Comparison of ENCODE assay signal across 23 mouse cellular contexts in the genomic region with DNA sequence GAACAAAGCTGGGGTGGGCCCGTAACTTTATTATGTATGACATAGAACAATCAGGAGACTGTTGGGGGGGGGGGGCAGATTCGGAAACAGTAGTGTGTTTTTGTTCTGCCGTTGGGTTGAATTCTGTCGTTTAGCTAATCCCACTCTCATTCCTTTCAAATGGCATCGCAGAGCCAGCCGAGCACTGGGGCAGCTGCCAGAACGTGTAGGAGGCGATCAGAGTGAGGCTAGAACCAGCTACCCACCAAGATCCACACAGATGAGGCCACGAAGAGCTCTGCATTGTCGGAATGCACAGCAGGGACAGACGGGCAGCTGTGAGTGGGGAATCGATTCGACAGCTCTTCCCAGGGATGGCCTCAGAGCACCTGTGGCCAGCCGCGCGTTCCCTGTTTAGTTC. TPM values are rescaled to one million over a fixed set of nuclear protein-coding genes. Genes with fewer than 3 reads are reported as not detected.
DNase-seq lines count a peak whose midpoint lies in the region; ATAC-seq and TF ChIP-seq lines count a peak whose summit lies in the region.
"Had no signal": no experiment of that assay in that cellular context is flagged by ENCODE, and none has a peak within 500 bp of the region (broad histone marks: within the 10 kb centered on the region; RNA-seq: fewer than 3 reads in every experiment).

No protein-coding gene starts in this region.

- peak; percentile 43 to 74 for DNase-seq in layer of hippocampus, adult 18-20 months (ENCODE audit: low spot score in 2 of 2)
- no peak for DNase-seq in layer of hippocampus, adult 9-10 months (ENCODE audit: low spot score)
- DNase-seq in right cerebral cortex, postnatal 14 days = peak; percentile 55
- no peak for DNase-seq in right cerebral cortex, postnatal 4 days
- peak; percentile 51 to 57 for DNase-seq in layer of hippocampus, adult 2 months (ENCODE audit: low spot score in 2 of 2)
- DNase-seq: adrenal gland, adult 2 months; heart, adult 2 months; kidney, postnatal 4 days; midbrain, embryonic 14.5 days; thymus, postnatal 36 days had no signal

- ATAC-seq in megakaryocyte, adult 5-6 weeks (ENCODE audit: poor library complexity, severe bottlenecking) = no peak
- ATAC-seq in megakaryocyte progenitor cell, adult 5-6 weeks (replicated peaks; ENCODE audit: poor library complexity) = no peak
- ATAC-seq: forebrain, embryonic 16.5 days; hindbrain, embryonic 16.5 days; intestine, embryonic 16.5 days had no signal

- peak overlapping the region; percentile 70 for H3K27ac ChIP-seq in layer of hippocampus, adult 2 months
- H3K27ac ChIP-seq: embryonic facial prominence, embryonic 13.5 days; heart, adult 2 months; left cerebral cortex, adult 2 months; limb, embryonic 12.5 days; liver, embryonic 14.5 days; macrophage; neural tube, embryonic 13.5 days had no signal

- no peak for TF ChIP-seq CTCF in layer of hippocampus, adult 2 months (conservative IDR thresholded peaks at IDR 0.05)

- no peak overlapping the region for H3K4me3 ChIP-seq in layer of hippocampus, adult 2 months
- H3K4me3 ChIP-seq: embryonic facial prominence, embryonic 13.5 days; heart, adult 2 months; left cerebral cortex, adult 2 months; limb, embryonic 12.5 days; neural tube, embryonic 13.5 days had no signal

RNA-seq across cellular contexts. Expression of a gene that starts 3.3 kb away (rescaled TPM):
- total RNA-seq in layer of hippocampus, adult 18-20 months (2021) = 10 to 100 TPM; 37.0 to 42.6 TPM
- total RNA-seq in layer of hippocampus, adult 2 months (2021) = 10 to 100 TPM; 37.5 to 39.8 TPM
- not detected in 2 replicates for total RNA-seq in megakaryocyte, adult 5-6 weeks (2015)
- total RNA-seq in megakaryocyte, adult 5-6 weeks (2017) = not detected in 2 replicates
- not detected in 2 replicates for total RNA-seq in megakaryocyte progenitor cell, adult 5-6 weeks (2015)
- not detected in 2 replicates for total RNA-seq in megakaryocyte progenitor cell, adult 5-6 weeks (2017)
- total RNA-seq: hematopoietic stem cell, adult 5-6 weeks had no signal

RNA-seq across cellular contexts. Expression of a gene that starts 33.0 kb away (rescaled TPM):
- 100 to 1,000 TPM; 138 to 153 TPM for total RNA-seq in layer of hippocampus, adult 18-20 months (2021)
- 100 to 1,000 TPM; 145 to 147 TPM for total RNA-seq in layer of hippocampus, adult 2 months (2021)
- total RNA-seq in megakaryocyte, adult 5-6 weeks (2015) = 33.7 and 43.6 TPM in 2 replicates
- total RNA-seq in megakaryocyte, adult 5-6 weeks (2017) = 79.9 and 111 TPM in 2 replicates
- total RNA-seq in megakaryocyte progenitor cell, adult 5-6 weeks (2015) = 21.1 and 26.4 TPM in 2 replicates
- 73.3 and 75.1 TPM in 2 replicates for total RNA-seq in megakaryocyte progenitor cell, adult 5-6 weeks (2017)

RNA-seq across cellular contexts. Expression of a gene that starts 46.0 kb away (rescaled TPM):
- total RNA-seq in layer of hippocampus, adult 18-20 months (2021) = under 1 TPM; 0.15 to 0.23 TPM
- under 1 TPM in 1 of 2 experiments, not detected in 1; 0.37 TPM for total RNA-seq in layer of hippocampus, adult 2 months (2021)
- not detected in 2 replicates for total RNA-seq in megakaryocyte, adult 5-6 weeks (2015)
- not detected in 2 replicates for total RNA-seq in megakaryocyte, adult 5-6 weeks (2017)
- not detected in 2 replicates for total RNA-seq in megakaryocyte progenitor cell, adult 5-6 weeks (2015)
- not detected in 2 replicates for total RNA-seq in megakaryocyte progenitor cell, adult 5-6 weeks (2017)
- total RNA-seq: adrenal gland, adult 2 months; gastrocnemius, adult 8-10 months; heart, adult 2 months; hematopoietic stem cell, adult 5-6 weeks had no signal

Comparison
In these comparisons a context has a peak if more than half of its experiments do, and no peak if none do; other contexts are left out.
1. DNase-seq: peak in layer of hippocampus, adult 18-20 months (2 of 2), right cerebral cortex, postnatal 14 days (single experiment) and layer of hippocampus, adult 2 months (2 of 2); none in layer of hippocampus, adult 9-10 months (single experiment) and right cerebral cortex, postnatal 4 days (single experiment).
2. RNA of a gene that starts 3.3 kb away (total RNA-seq): 37.0 to 42.6 TPM in layer of hippocampus, adult 18-20 months and 37.5 to 39.8 TPM in layer of hippocampus, adult 2 months; not detected in megakaryocyte, adult 5-6 weeks and not detected in megakaryocyte progenitor cell, adult 5-6 weeks; every median in the first group is over 10 times any median in the second.